Mouse (Mus musculus) splenic B cell, adult 2 months (primary cell): ENCODE results near the gene Vmn2r20.
"Not testable (repeated sequence)": the region's sequence is repeated elsewhere in the genome, so short reads cannot be mapped to it uniquely, and the experiment has no call there.

Source experiments
- DNase-seq: peaks from one replicate; pipeline ENCODE4 v3.0.0-alpha.2; 2011; ENCODE audit warnings: low read depth, low spot score
- H3K27me3 ChIP-seq: 2 replicates; pipeline ENCODE4 v1.6.1; 2012; ENCODE audit warnings: mild to moderate bottlenecking, low read length, moderate library complexity, mixed read lengths; ENCODE audit not compliant: control insufficient read depth, poor library complexity, insufficient read depth, severe bottlenecking
- H3K36me3 ChIP-seq: 2 replicates; pipeline ENCODE4 v1.6.1; 2012; ENCODE audit warnings: mild to moderate bottlenecking, low read length, moderate library complexity, mixed read lengths; ENCODE audit not compliant: control insufficient read depth, poor library complexity, insufficient read depth, severe bottlenecking

Gene Vmn2r20

DNA sequence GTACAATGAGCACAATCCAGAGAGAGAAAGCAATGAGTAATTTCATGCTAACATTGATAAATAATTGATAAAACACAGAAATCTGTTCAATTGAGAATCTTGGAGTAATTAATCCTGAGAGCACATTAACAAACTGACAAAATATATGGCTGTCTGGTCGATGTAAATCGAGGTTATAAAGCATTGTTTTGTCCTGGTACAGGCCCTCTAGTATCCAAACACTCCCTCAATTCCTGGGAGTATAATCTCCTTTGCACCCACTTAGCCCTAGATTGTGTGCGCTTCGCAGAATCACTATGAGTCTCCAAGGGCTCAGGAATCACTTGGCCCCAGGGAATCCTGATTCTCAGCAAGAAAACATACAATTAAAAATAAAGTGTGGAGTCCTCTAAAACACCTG lies at the start of gene Vmn2r20:
Gene Vmn2r20 (minus strand): TSS at position 101 of the 400 bp plus-strand sequence.
- H3K27me3 ChIP-seq, DNase-seq, H3K36me3 ChIP-seq: not testable (repeated sequence)

DNA sequence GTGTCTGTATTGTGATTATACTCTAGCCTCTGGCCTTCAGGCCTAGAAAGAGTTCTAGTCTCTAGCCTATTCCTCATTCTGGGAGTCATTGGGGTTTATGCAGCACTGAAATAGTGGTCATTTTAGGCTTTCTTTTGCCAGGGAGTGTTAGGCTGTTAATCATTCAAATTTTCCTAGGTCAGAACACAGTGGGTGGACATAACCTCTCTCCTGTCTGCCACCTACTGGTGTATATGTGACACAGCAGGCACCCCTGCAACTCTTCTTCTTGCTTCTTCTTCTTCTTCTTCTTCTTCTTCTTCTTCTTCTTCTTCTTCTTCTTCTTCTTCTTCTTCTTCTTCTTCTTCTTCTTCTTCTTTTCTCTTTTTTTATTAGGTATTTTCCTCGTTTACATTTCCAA lies 6.5 kb upstream of the Vmn2r20 start:
- H3K27me3 ChIP-seq, H3K36me3 ChIP-seq, DNase-seq: not testable (repeated sequence)

DNA sequence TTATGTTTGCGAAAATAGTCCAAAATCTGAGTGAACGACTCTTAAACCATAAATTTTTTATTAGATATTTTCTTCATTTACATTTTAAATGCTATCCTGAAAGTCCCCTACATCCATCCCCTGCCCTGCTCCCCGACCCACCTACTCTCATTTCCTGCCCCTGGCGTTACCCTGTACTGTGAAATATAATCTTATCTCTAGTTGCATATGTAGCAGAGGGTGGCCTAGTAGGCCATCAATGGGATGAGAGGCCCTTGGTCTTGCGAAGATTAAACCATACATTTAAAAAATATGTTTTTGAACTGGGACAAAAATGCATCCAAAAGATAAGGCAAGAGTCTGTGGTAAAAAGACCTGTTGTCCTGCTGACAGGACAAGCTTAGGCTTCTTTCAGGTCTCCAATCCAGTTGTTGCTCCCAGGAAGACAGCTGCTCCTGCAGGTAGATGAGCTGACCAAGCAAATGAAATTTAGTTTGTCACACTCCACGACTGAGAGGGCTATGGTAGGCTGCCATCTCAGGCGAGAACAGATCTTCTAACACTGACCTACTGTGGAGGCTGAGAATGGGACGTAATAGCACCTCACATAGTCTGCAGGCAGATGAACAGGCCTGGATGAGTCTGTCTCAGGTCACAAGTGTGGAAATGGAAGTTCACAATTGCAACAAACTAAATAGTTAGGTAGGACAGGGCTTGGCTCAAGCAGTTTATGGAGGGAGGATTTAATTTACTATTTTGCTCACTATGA lies 10.8 kb downstream of the Vmn2r20 start:
- not testable (repeated sequence) for DNase-seq, H3K27me3 ChIP-seq, H3K36me3 ChIP-seq

DNA sequence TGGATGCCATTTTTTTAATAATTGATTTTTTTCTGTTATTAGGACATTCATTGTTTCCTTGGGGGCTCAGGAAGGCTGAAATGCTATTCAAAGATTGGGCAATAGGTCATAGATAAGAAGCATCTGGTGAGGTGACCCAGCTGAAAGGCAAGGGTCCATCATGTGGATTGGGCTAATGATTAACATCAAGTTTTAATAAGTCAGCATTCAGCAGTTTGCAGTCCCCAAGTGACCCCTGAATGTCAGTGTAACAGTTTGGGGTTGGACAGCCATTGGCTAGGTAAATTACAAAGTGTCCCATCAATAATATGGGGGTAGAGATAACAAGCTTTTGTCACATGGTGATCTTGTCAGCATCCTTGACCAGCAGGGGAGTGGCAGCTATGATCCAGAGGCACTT lies 29.1 kb downstream of the Vmn2r20 start:
- DNase-seq, H3K27me3 ChIP-seq, H3K36me3 ChIP-seq: not testable (repeated sequence)

- no peaks in the 10 kb centered on the region for H3K27me3 ChIP-seq
- H3K36me3 ChIP-seq, result no peaks in the 10 kb centered on the region
- no peak for DNase-seq
These were observed 71.8 kb downstream of the Vmn2r20 start for GRCm38 (mm10) chr6:123346141-123346540.

DNA sequence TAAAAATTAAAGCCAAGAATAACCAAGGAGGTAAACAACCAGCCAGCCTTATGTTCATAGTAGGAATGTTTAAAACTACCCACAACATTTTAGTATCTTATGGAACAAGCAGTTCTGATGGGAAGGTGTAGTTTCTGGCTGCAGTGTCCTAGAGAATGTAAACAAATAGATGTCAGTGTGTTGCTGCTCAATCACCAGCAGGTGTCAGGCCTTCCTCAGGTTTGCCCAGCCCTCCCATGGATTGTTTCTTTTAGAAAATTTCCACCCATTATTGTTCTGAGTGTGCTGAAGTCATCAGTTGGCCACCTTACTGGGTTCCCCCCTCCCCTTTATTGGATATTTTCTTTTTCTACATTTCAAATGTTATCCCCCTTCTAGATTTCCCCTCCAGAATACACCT lies 77.8 kb downstream of the Vmn2r20 start:
- DNase-seq, result no peak
- Histone ChIP-seq H3K27me3 (no peaks in the 10 kb centered on the region), H3K36me3 (no peaks in the 10 kb centered on the region)

GRCm38 (mm10) chr6:123332503-123332902 lies 85.4 kb downstream of the Vmn2r20 start:
- no peaks in the 10 kb centered on the region for H3K36me3 ChIP-seq
- no peak for DNase-seq
- no peaks in the 10 kb centered on the region for H3K27me3 ChIP-seq
